Mouse (Mus musculus): ENCODE measurements at regions not wholly inside any gene's neighbourhood (a gene's known extent, or its start where the extent isn't known, plus 50 kb on each side); places are given as distances from the start of the nearest gene placed in this dataset.

DNA sequence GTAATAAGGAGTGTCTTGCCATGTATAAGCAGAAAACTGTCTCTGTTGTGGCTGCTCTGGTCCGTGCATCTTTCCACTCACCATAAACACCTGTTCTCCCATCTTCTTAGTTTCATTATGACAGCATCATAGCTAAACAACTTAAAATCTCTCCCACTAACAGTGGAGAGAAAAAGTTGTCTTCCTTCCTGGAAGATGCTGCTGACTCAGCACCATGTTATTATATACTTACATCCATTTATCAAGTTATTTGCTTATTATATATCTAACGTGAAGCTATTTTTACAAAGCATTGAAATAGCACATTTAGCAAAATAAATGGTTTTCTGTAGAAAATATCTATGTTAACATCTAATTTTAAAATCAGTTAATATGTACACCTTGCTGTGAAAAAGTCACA lies 180.3 kb upstream of the Hs3st1 start:
- Histone ChIP-seq H3K4me1 (replicated peaks) (no peaks in the 10 kb centered on the region), H3K9me3 (no peaks in the 10 kb centered on the region), H3K4me3 (no peak overlapping the region), H3K9ac (no peak overlapping the region), H3K36me3 (no peaks in the 10 kb centered on the region), H3K27me3 (no peaks in the 10 kb centered on the region), H3K27ac (replicated peaks) (no peak overlapping the region), H3K4me2 (no peak overlapping the region)
- WGBS, result 86% methylated on average over 2 of the region's 2 CpGs
- no peak for ATAC-seq (ENCODE audit: low read depth)

DNA sequence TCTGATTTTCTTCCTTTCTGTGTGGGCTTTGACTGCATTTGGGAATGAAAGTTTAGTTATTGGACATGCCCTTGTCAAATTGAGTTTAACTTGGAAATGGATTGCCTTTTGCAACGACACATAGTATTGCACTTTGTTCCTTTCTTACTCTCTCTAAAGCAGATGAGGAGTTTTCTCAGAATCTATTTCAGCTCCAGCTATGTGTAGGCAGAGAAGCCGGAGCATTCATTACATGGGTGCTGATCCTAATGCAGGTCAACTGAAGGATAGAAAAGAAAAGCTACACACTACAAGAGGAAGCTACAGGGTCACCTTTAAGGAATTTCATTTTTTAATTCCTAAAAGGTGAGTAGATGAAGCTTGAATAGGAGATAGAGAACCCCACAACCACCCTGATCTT lies 176.6 kb upstream of the Hs3st1 start:
- no peak for ATAC-seq (ENCODE audit: low read depth)
- WGBS, result 83% methylated on average over 2 of the region's 2 CpGs

DNA sequence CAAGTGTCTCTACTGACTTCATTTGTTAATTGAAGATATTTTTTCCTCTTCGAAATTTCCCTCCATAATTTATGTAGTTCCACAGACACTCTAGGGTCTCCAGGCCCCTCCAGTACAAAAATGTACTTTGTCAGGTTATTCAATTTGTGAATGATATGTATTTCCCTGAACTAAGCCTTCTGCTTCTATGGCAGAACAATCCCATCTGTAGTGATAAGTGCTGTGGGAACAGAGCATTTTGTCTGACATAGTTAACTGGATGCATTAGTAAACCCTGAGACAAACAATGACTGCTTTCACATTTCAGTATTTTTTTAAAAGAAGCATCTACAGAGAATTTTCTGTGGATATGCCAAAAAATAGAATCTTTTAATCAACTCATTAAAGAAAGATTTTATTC lies 154.1 kb upstream of the Hs3st1 start:
- Histone ChIP-seq H3K4me2 (no peak overlapping the region), H3K4me1 (replicated peaks) (no peaks in the 10 kb centered on the region), H3K36me3 (no peaks in the 10 kb centered on the region), H3K4me3 (no peak overlapping the region), H3K9me3 (no peaks in the 10 kb centered on the region), H3K27me3 (no peaks in the 10 kb centered on the region), H3K9ac (no peak overlapping the region), H3K27ac (replicated peaks) (no peak overlapping the region)
- ATAC-seq (ENCODE audit: low read depth), result no peak
- 67% methylated on average over 1 of the region's 1 CpGs for WGBS

More for the DNA sequence above, 176.6 kb upstream of the Hs3st1 start:
- no peaks in the 10 kb centered on the region for H3K27me3 ChIP-seq
- no peaks in the 10 kb centered on the region for H3K9me3 ChIP-seq
- H3K9ac ChIP-seq, result no peak overlapping the region
- no peaks in the 10 kb centered on the region for H3K36me3 ChIP-seq
- no peak overlapping the region for H3K27ac ChIP-seq (replicated peaks)
- no peak overlapping the region for H3K4me3 ChIP-seq
- H3K4me2 ChIP-seq, result no peak overlapping the region
- no peaks in the 10 kb centered on the region for H3K4me1 ChIP-seq (replicated peaks)

DNA sequence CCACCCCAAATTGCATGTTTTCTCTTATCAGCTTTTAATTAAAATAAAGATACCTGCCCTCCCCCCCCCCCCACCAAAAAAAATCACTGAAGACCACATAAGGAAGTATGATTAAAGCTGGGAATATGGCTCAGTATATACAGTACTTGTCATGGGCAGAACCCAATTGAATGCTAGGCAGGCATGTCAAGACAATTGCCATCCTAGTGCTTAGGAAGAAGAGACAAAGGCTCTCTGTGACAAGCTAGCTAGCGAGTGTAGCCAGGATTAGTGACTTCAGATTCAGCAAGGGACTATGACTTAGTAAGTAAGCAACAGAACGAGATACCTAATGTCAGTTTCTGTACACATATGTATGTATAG lies 116.4 kb upstream of the Hs3st1 start:
- no peaks in the 10 kb centered on the region for H3K9me3 ChIP-seq
- no peak overlapping the region for H3K4me3 ChIP-seq
- no peak for ATAC-seq (ENCODE audit: low read depth)
- WGBS, result 63% methylated on average over 2 of the region's 2 CpGs
- no peaks in the 10 kb centered on the region for H3K36me3 ChIP-seq
- H3K27me3 ChIP-seq, result no peaks in the 10 kb centered on the region
- H3K9ac ChIP-seq, result no peak overlapping the region
- no peaks in the 10 kb centered on the region for H3K4me1 ChIP-seq (replicated peaks)
- H3K4me2 ChIP-seq, result no peak overlapping the region
- no peak overlapping the region for H3K27ac ChIP-seq (replicated peaks)

DNA sequence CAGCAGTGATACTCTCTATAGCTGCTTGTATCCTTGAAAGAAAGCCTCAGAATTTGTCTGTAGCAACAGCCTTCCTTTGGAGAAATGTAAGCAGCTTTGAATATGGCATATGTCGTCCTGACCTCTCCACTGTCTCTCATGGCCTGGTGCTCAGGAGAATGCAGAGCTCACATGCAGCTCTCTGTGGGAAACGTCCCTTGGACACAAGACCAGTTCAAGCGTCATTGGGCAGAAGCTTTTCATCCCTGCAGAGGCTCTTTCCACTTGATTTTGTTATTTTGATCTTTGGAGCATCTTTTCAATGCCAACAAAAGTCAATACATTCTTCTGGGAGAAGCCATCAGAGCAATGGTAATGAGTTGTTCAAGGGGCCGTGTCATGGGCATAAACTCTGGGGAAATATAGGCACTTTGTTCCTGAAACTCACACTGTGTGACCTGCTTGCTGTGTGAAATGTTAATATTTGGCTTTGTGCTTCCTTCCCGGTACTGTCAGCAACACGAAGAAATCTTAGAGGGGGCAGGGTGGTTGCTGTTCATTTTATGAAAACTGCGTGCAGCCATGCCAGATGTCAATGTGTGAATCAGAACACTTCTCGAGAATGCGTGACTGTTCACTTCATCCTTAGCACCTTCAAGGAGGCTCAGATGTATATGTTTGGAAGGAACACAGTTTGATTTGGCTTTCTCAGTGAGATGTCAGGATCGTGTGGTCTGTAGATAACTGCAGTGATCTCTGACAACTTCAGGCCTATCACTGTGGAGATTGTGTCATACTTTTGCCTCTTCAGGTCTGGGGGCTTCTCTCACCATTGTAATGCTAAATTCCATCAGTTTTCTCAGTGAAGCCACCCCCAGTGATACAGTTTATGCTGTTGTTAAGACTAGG lies 115.8 kb upstream of the Hs3st1 start:
- no peaks in the 10 kb centered on the region for H3K27me3 ChIP-seq
- no peaks in the 10 kb centered on the region for H3K36me3 ChIP-seq
- no peaks in the 10 kb centered on the region for H3K4me1 ChIP-seq (replicated peaks)
- no peak overlapping the region for H3K9ac ChIP-seq
- no peak for ATAC-seq (ENCODE audit: low read depth)
- H3K4me2 ChIP-seq, result no peak overlapping the region
- no peak overlapping the region for H3K27ac ChIP-seq (replicated peaks)
- 44% methylated on average over 10 of the region's 10 CpGs for WGBS
- no peaks in the 10 kb centered on the region for H3K9me3 ChIP-seq
- no peak overlapping the region for H3K4me3 ChIP-seq

GRCm38 (mm10) chr5:39857192-39857591 lies 101.9 kb upstream of the Hs3st1 start:
- Histone ChIP-seq H3K4me1 (replicated peaks) (peaks cover 14% of the 10 kb centered on the region; the same call in 1 of the 2 replicates), H3K4me2 (no peak overlapping the region), H3K27me3 (no peaks in the 10 kb centered on the region), H3K9ac (no peak overlapping the region), H3K27ac (replicated peaks) (no peak overlapping the region), H3K9me3 (no peaks in the 10 kb centered on the region), H3K36me3 (no peaks in the 10 kb centered on the region), H3K4me3 (no peak overlapping the region)
- no peak for ATAC-seq (ENCODE audit: low read depth)
- WGBS, result 53% methylated on average over 2 of the region's 2 CpGs

DNA sequence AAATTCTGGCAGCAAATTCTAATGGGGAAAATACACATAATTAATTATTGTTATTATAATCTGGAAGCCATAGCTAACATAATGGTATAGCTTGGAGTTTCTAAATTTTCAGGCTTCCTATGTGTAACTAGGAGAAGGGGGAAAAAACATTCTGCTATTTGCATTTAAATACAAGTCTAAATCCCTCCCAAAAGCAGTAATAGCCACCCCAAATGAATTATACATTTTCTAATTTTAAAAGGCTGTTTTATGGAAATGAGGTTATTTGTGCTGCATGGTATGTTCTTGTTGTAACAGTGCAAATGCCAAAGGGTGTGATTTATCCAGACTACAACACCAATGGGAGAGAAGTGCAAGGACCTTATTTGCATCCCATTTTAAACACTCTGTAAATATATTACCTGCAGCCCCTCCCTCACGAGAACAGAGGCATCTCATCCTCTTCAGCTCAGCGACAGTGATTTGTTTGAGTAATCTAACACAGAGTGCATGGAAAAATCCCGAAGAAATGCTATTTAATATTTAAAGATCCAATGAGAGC lies 101.4 kb upstream of the Hs3st1 start:
- H3K27me3 ChIP-seq, result no peaks in the 10 kb centered on the region
- peak; percentile 53 for ATAC-seq (ENCODE audit: low read depth)
- no peak overlapping the region for H3K9ac ChIP-seq
- no peaks in the 10 kb centered on the region for H3K36me3 ChIP-seq
- no peak overlapping the region for H3K27ac ChIP-seq (replicated peaks)
- no peaks in the 10 kb centered on the region for H3K9me3 ChIP-seq
- peaks cover 14% of the 10 kb centered on the region; the same call in 1 of the 2 replicates for H3K4me1 ChIP-seq (replicated peaks)
- no peak overlapping the region for H3K4me2 ChIP-seq
- H3K4me3 ChIP-seq, result no peak overlapping the region
- WGBS, result 38% methylated on average over 3 of the region's 3 CpGs

- Histone ChIP-seq H3K27me3 (no peaks in the 10 kb centered on the region), H3K36me3 (no peaks in the 10 kb centered on the region), H3K27ac (replicated peaks) (no peak overlapping the region; the same call in 1 of the 2 replicates), H3K9me3 (no peaks in the 10 kb centered on the region), H3K4me3 (no peak overlapping the region), H3K9ac (no peak overlapping the region), H3K4me2 (no peak overlapping the region), H3K4me1 (replicated peaks) (peaks cover 14% of the 10 kb centered on the region; the same call in 1 of the 2 replicates)
- no peak for ATAC-seq (ENCODE audit: low read depth)
- WGBS, result 56% methylated on average over 7 of the region's 7 CpGs
Measured at GRCm38 (mm10) chr5:39855685-39856615, 100.7 kb upstream of the Hs3st1 start.

DNA sequence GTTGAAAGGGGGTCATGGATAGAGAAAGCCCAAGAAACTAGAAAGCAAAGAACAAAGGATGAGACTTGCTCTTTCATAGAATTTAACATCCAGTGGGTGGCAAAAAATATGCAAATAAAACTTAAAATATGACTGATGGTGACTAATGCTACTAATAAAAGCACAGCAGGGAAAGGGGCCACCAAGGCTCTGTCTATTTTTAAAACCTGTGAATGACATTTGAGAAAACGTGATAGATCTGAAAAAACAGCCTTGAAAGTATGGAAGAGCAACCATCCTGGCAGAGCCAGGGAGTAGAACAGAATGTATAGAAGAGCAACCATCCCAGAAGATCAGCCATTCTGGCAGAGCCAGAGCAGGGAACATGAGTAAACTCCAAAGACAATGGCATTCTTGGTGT lies 91.9 kb upstream of the Hs3st1 start:
- no peaks in the 10 kb centered on the region for H3K36me3 ChIP-seq
- no peaks in the 10 kb centered on the region for H3K9me3 ChIP-seq
- no peak overlapping the region for H3K9ac ChIP-seq
- H3K4me3 ChIP-seq, result no peak overlapping the region
- no peaks in the 10 kb centered on the region for H3K4me1 ChIP-seq (replicated peaks)
- H3K27me3 ChIP-seq, result no peaks in the 10 kb centered on the region
- ATAC-seq (ENCODE audit: low read depth), result no peak
- WGBS, result 56% methylated on average over 1 of the region's 1 CpGs
- H3K4me2 ChIP-seq, result no peak overlapping the region
- no peak overlapping the region for H3K27ac ChIP-seq (replicated peaks)

- Histone ChIP-seq H3K9me3 (no peaks in the 10 kb centered on the region), H3K4me3 (no peak overlapping the region), H3K36me3 (no peaks in the 10 kb centered on the region), H3K4me1 (replicated peaks) (no peaks in the 10 kb centered on the region), H3K9ac (no peak overlapping the region), H3K4me2 (no peak overlapping the region), H3K27ac (replicated peaks) (no peak overlapping the region), H3K27me3 (no peaks in the 10 kb centered on the region)
- 60% methylated on average over 3 of the region's 3 CpGs for whole genome bisulfite sequencing
- ATAC-seq (ENCODE audit: low read depth), result no peak
Measured at GRCm38 (mm10) chr5:39841186-39841585, 85.9 kb upstream of the Hs3st1 start.

- H3K27me3 ChIP-seq, result no peaks in the 10 kb centered on the region
- H3K9ac ChIP-seq, result no peak overlapping the region
- no peak for ATAC-seq (ENCODE audit: low read depth)
- H3K4me3 ChIP-seq, result no peak overlapping the region
- H3K4me2 ChIP-seq, result no peak overlapping the region
- no peak overlapping the region for H3K27ac ChIP-seq (replicated peaks)
- no peaks in the 10 kb centered on the region for H3K36me3 ChIP-seq
- 90% methylated on average over 4 of the region's 4 CpGs for WGBS
- no peaks in the 10 kb centered on the region for H3K4me1 ChIP-seq (replicated peaks)
- H3K9me3 ChIP-seq, result no peaks in the 10 kb centered on the region
Measured at GRCm38 (mm10) chr5:39840576-39840975, 85.3 kb upstream of the Hs3st1 start.

GRCm38 (mm10) chr5:39832565-39832964 lies 77.3 kb upstream of the Hs3st1 start:
- no peak overlapping the region for H3K27ac ChIP-seq (replicated peaks)
- H3K4me2 ChIP-seq, result no peak overlapping the region
- ATAC-seq (ENCODE audit: low read depth), result no peak
- H3K36me3 ChIP-seq, result no peaks in the 10 kb centered on the region
- H3K4me3 ChIP-seq, result no peak overlapping the region
- no peaks in the 10 kb centered on the region for H3K9me3 ChIP-seq
- H3K4me1 ChIP-seq (replicated peaks), result no peaks in the 10 kb centered on the region
- 95% methylated on average over 4 of the region's 4 CpGs for WGBS
- H3K9ac ChIP-seq, result no peak overlapping the region
- no peaks in the 10 kb centered on the region for H3K27me3 ChIP-seq

Measured in neural tube, embryonic 13.5 days (tissue).